Mouse (Mus musculus) adrenal gland, postnatal 36 days (tissue): ENCODE measurements around the gene Gart. TPM values are rescaled to one million over a fixed set of nuclear protein-coding genes. Genes with fewer than 3 reads are reported as not detected.

Experiments used
- DNase-seq, 2 experiments: peaks; one replicate each; pipeline ENCODE4 v3.0.0; 2021; ENCODE audit warnings: mixed read lengths in 1 of 2
- total RNA-seq, 2 experiments: library from RNA; stranded (reverse); gene quantifications; 2 replicates each; pipeline ENCODE4 v1.2.3; 2021

The Gart gene
- total RNA-seq, 2 experiments from 2014 or later: 107 to 120 TPM

- peak; percentile 76 to 77 for DNase-seq
Measured at GRCm38 (mm10) chr16:91609501-91610245, 37.1 kb downstream of the Gart start.

GRCm38 (mm10) chr16:91606958-91607357 is 39.8 kb downstream of the Gart start:
- no peak for DNase-seq

- no peak for DNase-seq
Measured at GRCm38 (mm10) chr16:91605156-91605555, 41.6 kb downstream of the Gart start.

GRCm38 (mm10) chr16:91601693-91602092 is 45.1 kb downstream of the Gart start:
- DNase-seq: no peak

GRCm38 (mm10) chr16:91601081-91601480 is 45.7 kb downstream of the Gart start:
- DNase-seq: no peak

GRCm38 (mm10) chr16:91599242-91599641 is 47.5 kb downstream of the Gart start:
- no peak for DNase-seq

- peak; percentile 99 to 100 for DNase-seq
Measured at GRCm38 (mm10) chr16:91597672-91598010, 49.1 kb downstream of the Gart start, which contains the start of gene Tmem50b. TSS of gene Tmem50b (minus strand) at chr16:91597800.

- DNase-seq: peak in 1 of 2 experiments; percentile 42
Measured at GRCm38 (mm10) chr16:91596779-91597671, 49.7 kb downstream of the Gart start.

GRCm38 (mm10) chr16:91596397-91596778 is 50.4 kb downstream of the Gart start:
- DNase-seq: no peak

- DNase-seq: peak in 1 of 2 experiments; percentile 28
Measured at GRCm38 (mm10) chr16:91595076-91595475, 51.7 kb downstream of the Gart start.

- DNase-seq: no peak
Measured at GRCm38 (mm10) chr16:91593262-91593661, 53.5 kb downstream of the Gart start.

- DNase-seq: no peak
Measured at GRCm38 (mm10) chr16:91592162-91592561, 54.6 kb downstream of the Gart start.

- DNase-seq: no peak
Measured at GRCm38 (mm10) chr16:91588703-91589102, 58.0 kb downstream of the Gart start.

- DNase-seq: no peak
Measured at GRCm38 (mm10) chr16:91587730-91588453, 58.9 kb downstream of the Gart start.

GRCm38 (mm10) chr16:91586244-91586643 is 60.5 kb downstream of the Gart start:
- no peak for DNase-seq

GRCm38 (mm10) chr16:91585617-91586016 is 61.1 kb downstream of the Gart start:
- DNase-seq: no peak

GRCm38 (mm10) chr16:91582307-91582706 is 64.4 kb downstream of the Gart start:
- DNase-seq: peak; percentile 43 to 51

GRCm38 (mm10) chr16:91578980-91579720 is 67.6 kb downstream of the Gart start:
- no peak for DNase-seq

GRCm38 (mm10) chr16:91575151-91575550 is 71.6 kb downstream of the Gart start:
- no peak for DNase-seq
